Mouse (Mus musculus): ENCODE measurements at regions not wholly inside any gene's neighbourhood (a gene's known extent, or its start where the extent isn't known, plus 50 kb on each side); places are given as distances from the start of the nearest gene placed in this dataset.
"Not testable (repeated sequence)": the region's sequence is repeated elsewhere in the genome, so short reads cannot be mapped to it uniquely, and the experiment has no call there.

DNA sequence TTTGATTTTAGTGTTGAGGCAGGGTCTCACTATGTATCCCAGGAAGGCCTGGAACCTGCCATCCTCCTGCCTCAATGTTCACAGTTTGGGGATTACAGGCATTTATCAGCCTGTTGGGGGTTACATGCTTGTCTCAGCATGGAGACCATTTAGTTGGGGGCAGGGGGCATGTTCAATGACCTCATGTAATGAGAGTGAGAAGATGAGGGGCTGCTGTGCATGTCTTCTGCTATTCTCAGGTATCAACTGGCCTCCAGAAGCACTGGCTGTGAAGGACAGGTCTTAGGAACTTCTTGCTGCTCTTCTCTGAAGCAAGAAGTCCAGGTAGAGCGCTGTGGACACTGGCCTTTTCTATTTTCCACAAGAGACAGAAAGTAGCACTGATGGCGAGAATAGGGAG, 350.9 kb downstream of the Plekhb2 start:
- no peak for DNase-seq (ENCODE audit: low spot score)

DNA sequence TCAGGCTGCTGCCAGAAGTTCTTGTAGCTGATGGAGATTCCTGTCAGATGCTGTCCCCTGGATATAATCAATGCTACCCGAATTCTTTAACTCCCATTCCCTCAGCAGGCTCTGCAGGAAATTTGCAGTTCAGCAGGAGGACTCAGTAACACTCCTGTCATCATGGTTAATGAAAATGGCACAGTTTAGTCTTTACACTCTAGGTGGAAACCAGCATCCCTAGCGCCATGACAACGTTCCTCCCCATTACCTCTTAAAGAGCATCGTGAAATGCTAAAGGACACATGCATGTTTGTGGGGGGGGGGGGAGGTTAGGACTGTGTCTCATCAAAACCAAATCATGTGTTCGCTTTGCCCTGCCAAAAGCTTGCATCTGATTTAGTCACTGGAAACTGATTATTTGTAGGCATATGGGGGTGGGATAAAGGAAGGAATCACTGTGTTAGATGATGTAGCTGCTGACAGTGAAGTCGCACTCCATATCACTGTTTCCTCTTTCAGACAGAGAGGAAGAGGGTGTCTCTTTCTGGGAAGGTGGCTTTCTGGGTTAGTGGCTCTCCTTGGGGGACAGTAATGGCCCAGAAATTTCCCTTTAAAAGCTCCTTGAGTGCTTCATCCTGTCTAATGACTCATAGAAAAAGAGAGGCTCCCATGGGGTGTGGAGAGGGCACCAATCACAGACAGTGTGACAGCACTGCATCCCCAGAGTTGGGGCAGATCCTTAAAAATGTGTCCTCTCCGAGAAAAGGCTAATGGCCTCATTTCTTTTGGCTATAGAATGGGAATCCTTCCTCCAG, 351.5 kb downstream of the Plekhb2 start:
- no peak for DNase-seq (ENCODE audit: low spot score)

DNA sequence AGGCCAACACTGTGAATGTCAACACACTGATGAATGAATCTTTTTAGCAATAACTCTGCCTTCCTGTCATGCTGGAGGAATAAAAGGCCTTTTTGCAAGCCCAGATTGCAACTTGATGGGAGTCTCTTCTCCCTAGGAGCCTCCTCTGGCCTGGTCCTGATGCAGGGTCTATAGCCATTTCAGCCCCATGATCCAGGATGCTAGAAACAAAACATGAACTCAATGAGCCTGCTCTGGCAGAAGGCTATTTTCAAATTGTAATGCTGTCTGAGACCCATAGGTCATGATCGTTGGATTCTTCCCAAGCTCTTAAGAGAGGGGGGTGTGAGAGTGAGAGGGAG, 352.1 kb downstream of the Plekhb2 start:
- no peak for DNase-seq (ENCODE audit: low spot score)

DNA sequence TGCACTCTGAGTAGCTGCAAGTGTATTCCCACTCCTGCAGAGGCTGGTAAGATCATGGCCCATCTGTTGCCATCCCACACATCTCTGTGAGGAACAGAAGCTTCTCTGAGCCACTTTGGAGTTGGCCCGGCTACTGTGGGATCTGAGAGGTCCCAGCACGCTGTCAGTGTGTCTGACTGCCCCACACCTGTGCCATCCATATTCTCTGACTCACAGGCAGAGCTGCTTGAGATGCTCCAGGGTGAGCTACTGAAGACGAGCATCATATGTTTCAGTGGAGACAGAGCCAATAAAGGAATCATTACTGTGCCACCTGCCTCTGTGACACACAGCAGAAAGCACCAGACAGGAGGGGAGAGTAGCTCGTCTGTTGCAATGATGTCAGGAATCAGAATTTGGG, 352.8 kb downstream of the Plekhb2 start:
- no peak for DNase-seq (ENCODE audit: low spot score)

DNA sequence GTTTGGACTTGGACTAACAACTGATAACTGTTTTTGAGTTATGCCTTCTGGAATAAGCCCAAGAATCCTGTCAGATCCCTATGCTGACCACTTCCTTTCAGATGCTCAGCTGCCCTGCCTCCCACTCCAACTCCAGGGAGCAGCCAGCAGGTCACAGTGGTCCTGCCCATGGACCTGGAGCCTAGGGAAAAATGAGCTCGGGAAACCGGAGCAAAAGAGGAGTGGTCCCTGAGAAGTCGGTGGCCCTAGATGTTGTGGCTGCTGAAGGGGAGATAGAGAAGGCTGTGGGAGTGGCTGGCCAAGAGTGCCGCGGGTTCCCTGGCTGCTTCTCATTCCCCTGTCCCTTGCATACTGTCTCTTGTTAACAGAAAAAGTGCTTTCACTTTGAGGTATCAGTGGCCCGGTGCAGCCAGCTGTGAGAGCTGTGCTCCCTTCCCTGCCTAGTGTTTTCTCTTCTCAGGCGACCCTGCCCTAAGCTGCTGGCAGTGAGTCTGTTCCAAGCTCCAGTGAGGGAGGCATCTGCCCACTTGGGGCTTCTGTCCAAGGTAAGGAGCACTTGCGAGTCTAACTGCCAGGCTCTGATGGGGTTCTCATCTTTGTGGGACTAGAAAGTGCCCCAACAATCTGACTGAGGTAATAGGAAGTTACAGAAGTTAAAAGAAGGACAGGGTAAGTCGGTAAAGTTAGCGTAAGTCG, 357.2 kb downstream of the Plekhb2 start:
- no peak for DNase-seq (ENCODE audit: low spot score)

DNA sequence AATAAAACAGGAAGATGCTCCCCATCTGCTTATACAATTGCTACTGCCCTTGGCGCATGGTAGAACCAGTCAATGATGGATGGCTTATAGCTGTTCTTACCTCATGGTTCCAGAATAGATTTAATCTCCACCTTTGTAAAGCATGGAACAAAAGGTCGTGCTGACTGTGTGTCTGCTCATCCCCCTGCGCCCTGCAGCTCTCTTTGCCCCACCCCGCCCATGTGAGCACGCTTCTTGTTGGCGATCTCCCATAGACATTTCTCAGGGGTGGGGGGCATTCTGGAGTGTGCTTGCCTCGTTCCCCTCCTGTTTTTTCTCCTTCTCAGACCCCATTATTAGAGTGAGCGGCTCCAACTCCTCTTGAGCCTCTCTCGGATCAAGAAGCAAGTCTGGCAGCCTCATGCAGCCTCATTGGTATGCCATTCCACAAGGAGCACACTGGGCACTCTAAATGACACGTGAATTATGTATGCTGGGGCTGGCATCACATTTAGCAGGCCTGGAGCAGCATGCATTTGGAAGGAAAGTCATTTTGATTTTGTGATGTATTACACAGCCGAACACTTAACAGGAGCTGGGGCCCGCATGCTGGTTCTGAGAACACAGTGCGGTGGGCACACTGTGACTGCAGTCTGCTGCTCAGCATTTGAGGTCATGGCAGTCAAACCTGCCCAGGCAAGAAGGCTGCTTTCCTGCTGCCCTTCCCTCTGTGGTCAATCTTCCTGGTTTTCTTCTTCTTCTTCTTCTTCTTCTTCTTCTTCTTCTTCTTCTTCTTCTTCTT, 362.5 kb downstream of the Plekhb2 start:
- no peak for DNase-seq (ENCODE audit: low spot score)

DNA sequence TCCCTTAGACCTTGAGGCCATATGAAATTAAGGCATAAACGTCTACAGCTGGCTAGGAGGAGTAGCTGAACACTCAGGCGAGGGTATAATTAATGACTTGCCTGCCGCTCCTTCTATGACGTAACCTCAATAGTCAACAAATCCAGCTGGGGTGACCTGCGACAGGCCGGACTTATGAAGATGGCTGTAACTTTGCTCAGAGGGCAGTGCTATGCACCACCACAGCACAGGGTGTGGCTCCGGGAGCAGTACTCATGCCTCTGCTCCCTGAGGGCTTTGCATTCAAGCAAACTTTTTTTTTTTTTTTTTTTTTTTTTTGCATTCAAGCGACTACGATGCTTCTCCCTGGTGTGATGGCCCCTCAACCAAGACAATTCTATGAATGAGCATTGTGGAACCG, 364.1 kb downstream of the Plekhb2 start:
- DNase-seq (ENCODE audit: low spot score) = no peak

DNA sequence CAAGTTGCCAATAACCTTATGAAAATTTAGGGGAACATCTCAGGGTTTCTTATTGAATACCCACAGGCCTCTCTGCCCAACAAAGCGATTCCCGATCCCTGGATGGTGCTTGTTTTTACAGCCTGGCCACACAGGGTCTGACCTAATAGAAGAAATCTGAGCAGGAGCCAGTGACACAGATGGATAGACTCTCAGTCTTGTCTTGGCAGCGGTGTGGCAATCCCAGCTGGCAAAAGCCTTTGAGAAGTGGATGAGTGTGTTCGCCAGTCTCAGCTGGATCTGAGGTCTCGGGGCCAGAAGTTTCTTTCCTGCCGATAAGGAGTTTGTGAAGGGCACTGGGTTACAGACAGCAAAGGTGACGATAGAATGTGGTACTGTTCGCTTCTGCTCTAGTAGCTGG, 366.6 kb downstream of the Plekhb2 start:
- DNase-seq (ENCODE audit: low spot score) = no peak

DNA sequence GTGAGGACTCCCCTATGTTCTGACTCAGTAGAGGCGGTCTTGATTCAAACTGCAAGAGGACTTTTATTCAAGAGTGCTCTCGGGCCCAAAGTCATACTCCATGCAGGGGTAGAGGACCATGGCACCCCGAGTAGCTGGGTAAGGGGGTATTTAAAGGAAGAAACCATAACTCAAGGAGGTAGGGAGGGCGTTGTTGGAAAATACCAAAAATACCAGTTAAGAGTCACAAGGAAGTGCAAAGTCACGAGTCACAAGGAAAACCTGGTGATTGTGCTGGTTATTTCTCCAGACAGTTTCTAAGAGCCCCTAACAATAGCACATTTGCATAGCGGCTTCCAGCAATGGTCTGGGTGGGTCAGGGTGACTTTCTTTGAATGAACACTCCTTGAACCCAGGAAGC, 370.4 kb downstream of the Plekhb2 start:
- DNase-seq (ENCODE audit: low spot score) = not testable (repeated sequence)

DNA sequence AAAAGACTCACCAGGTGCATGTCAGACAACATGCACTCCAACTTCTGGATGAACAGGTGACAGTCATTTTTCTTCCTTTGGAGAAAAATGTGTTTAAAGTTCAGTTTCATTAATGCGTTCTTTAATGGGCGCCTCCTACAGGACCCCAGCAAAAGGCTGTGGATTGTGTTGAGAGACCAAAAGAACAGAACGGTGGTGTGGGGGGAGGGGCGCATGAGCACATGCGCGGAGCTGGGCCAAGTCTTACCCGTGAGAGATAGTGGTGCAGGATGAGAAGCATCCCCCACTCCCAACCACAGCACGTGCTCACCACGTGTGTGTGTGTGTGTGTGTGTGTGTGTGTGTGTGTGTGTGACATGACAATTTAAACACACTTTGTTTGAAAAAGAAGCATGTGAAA, 371.0 kb downstream of the Plekhb2 start:
- DNase-seq (ENCODE audit: low spot score) = no peak

DNA sequence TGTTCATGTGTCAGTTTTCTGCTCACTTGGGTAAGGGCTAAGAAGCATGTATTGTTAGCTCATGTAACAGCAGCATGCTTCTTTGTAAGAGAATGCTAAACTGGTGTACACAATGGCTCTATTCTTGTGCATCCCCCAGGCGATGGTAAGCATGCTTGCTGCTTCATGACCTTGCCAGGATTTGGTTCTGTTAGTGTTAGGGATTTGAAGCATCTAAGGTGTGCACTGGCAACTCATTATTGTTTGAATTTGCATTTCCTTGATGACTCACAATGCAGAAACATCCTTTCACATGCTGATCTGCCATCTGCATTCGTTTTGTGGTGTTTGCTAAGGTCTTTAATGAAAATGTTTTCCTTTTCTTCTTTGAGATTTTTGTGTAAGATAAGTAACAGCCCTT, 382.8 kb downstream of the Plekhb2 start:
- peak; percentile 10 for DNase-seq (ENCODE audit: low spot score)

DNA sequence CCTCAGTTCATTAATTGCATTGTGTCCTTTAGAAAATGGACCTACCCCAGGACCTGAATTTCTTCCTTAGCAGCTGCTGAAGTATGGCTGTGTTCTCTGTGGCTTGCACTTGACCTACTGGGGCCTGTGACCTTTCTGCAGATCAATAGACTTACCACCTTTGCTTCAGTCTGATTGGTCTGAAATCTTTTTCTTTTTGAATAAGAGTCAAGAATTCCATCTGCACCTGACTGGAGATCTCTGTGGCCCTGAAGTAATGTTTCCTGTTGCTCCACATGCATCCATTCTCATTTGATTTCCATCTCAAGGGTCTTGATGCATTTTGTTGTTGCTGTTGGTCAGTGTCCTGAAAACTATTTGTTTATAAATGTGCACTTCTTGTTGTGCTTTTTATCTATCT, 388.4 kb downstream of the Plekhb2 start:
- DNase-seq (ENCODE audit: low spot score) = no peak

DNA sequence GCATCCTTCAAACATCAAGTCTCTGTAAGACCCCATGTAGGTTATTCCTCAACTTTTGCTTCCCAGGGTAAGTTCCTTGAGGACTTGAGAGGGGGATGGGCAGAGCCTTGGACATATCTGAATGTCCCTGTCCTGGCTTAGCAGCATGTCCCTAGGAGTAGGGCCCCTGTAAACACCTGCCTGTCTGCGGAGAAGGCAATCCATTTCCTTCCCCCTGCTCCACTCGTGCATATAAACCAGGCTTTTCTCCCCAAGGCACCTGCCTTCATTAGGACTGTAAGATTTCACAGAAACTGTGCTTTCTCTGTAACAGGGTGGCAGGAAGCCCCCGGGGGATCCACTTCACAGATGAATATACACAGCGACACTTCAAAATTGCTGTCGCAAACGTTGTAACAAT, 393.1 kb downstream of the Plekhb2 start:
- DNase-seq (ENCODE audit: low spot score) = no peak

DNA sequence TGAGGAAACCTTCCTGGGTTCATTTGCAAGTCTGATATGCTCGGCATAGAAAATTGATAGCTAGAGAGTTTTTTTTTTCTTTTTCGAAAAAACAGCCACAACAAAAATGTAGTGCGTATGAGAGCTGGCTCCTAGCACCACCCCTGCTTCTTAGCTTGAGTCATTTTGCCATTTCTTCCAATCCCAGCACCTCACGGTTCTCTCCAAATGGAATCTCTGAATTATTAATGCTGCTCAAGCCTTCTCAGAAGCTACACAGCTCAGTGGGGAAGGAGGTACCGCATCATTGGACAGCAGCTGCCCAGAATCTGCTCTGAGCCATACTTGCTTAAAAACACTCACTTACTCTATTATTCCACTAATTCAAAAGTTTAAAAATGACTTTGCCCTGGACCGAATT, 393.6 kb downstream of the Plekhb2 start:
- DNase-seq (ENCODE audit: low spot score) = no peak

DNA sequence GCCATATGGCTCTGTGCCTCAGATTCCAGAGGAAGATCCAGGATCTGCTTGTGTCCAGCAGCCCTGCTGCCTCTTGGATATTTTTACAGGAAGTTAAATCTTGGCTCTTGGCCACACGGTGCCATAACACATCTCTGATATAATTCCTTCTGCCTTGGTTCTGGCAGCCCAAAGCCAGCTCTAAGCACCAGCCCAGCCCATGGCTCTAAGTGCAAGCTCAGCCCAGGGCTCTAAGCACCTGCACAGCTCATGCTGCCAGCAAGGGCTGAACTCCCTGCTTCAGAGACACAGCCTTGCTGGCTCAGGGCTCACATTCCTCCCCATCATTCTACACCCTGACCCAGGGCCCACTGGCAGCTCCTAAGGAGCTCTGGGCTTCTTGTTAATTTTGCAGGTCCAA, 415.3 kb downstream of the Plekhb2 start:
- DNase-seq (ENCODE audit: low spot score) = no peak

DNA sequence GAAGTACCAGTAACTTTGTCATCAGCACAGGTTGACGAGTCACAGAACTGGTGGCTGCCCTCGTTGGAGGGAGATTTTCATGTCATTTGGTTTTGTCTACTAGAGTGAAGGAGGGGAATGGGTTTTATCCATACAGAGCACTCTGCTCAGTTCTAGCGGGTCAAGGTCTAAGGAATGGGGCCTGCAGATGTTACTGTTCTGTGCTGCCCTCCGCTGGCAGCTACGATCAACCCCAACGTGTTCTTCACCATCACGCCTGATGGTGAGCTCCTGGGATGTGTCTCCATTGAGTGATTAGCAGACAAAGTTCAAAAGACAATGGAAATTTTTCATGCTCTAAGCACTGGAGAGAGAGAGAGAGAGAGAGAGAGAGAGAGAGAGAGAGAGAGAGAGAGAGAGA, 416.9 kb downstream of the Plekhb2 start:
- DNase-seq (ENCODE audit: low spot score) = peak; percentile 46

DNA sequence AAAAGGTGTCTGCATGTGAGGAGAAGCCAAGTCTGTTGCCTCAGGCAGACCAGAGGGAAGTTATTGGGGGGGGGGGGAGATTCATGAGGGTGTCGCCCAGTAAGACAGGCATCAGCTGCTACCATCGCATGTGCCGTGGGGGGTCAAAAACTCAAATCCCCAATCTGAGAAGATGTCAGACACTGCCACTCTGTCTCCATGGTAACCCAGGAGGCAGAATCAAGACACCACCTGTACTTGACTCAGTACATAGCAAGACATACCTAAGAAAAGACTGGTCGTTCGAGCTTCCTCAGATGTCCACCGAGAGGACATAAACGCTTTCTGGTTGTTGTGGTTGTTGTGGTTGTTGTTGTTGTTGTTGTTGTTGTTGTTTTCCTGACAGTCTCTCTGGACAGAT, 418.1 kb downstream of the Plekhb2 start:
- no peak for DNase-seq (ENCODE audit: low spot score)

DNA sequence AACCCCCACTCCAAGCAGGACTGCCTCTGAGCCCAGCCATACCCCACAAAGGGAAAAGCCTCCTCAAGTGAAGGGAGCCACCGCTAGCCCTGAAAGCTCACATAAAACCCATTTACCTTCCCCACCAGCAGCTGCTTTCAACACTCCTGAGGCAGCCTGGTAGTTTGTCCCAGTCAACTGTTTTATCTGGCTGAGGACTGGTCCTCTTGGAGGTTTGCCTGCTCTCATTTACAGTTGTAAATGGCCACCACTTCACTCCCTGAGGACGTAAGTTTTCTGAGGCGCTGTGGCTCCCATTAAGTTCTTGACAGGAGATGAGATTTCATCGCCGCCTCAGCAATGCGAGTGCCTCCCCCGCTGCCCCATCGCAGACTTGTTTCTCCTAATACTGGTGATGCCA, 425.2 kb downstream of the Plekhb2 start:
- DNase-seq (ENCODE audit: low spot score) = no peak
